Mouse (Mus musculus): ENCODE data around the gene 3110009E18Rik. TPM values are rescaled to one million over a fixed set of nuclear protein-coding genes. Genes with fewer than 3 reads are reported as not detected.
A peak's percentile ranks its signal among the peaks of the same experiment; 100 is the strongest.

3110009E18Rik gene
- polyA plus RNA-seq, 1 experiment from 2014 or later: 17.3 TPM

- no peaks in the 10 kb centered on the region for H3K36me3 ChIP-seq (ENCODE audit: control insufficient read depth, insufficient read depth, low read length)
- no peaks in the 10 kb centered on the region for H3K9me3 ChIP-seq (ENCODE audit: control insufficient read depth, low read length)
- no peak overlapping the region for H3K27ac ChIP-seq (ENCODE audit: low read depth, low read length)
- no peak for ATAC-seq (ENCODE audit: low read depth)
- WGBS: 79% methylated on average over 9 of the region's 9 CpGs
- H3K9ac ChIP-seq (replicated peaks; ENCODE audit: low read depth, low read length): no peak overlapping the region
- no peaks in the 10 kb centered on the region for H3K4me1 ChIP-seq (ENCODE audit: control insufficient read depth, insufficient read depth, low read length)
- H3K4me3 ChIP-seq (ENCODE audit: low read depth, low read length): no peak overlapping the region
- H3K27me3 ChIP-seq (ENCODE audit: control insufficient read depth, insufficient read depth, low read length): no peaks in the 10 kb centered on the region
- H3K4me2 ChIP-seq (ENCODE audit: low read depth, low read length): no peak overlapping the region
Measured at GRCm38 (mm10) chr1:120126318-120126717, 5.3 kb downstream of the 3110009E18Rik start.

GRCm38 (mm10) chr1:120132376-120132775, 11.4 kb downstream of the 3110009E18Rik start:
- Histone ChIP-seq H3K9ac (replicated peaks; ENCODE audit: low read depth, low read length) (no peak overlapping the region), H3K27ac (ENCODE audit: low read depth, low read length) (no peak overlapping the region), H3K36me3 (ENCODE audit: control insufficient read depth, insufficient read depth, low read length) (no peaks in the 10 kb centered on the region), H3K27me3 (ENCODE audit: control insufficient read depth, insufficient read depth, low read length) (no peaks in the 10 kb centered on the region), H3K4me3 (ENCODE audit: low read depth, low read length) (no peak overlapping the region), H3K9me3 (ENCODE audit: control insufficient read depth, low read length) (no peaks in the 10 kb centered on the region), H3K4me1 (ENCODE audit: control insufficient read depth, insufficient read depth, low read length) (no peaks in the 10 kb centered on the region), H3K4me2 (ENCODE audit: low read depth, low read length) (no peak overlapping the region)
- no peak for ATAC-seq (ENCODE audit: low read depth)
- WGBS: 95% methylated on average over 1 of the region's 1 CpGs

- H3K27ac ChIP-seq (ENCODE audit: low read depth, low read length): no peak overlapping the region
- no peak for ATAC-seq (ENCODE audit: low read depth)
- WGBS: 84% methylated on average over 7 of the region's 7 CpGs
- no peaks in the 10 kb centered on the region for H3K27me3 ChIP-seq (ENCODE audit: control insufficient read depth, insufficient read depth, low read length)
- no peaks in the 10 kb centered on the region for H3K36me3 ChIP-seq (ENCODE audit: control insufficient read depth, insufficient read depth, low read length)
- H3K4me2 ChIP-seq (ENCODE audit: low read depth, low read length): no peak overlapping the region
- H3K4me3 ChIP-seq (ENCODE audit: low read depth, low read length): no peak overlapping the region
- no peak overlapping the region for H3K9ac ChIP-seq (replicated peaks; ENCODE audit: low read depth, low read length)
- H3K4me1 ChIP-seq (ENCODE audit: control insufficient read depth, insufficient read depth, low read length): no peaks in the 10 kb centered on the region
- H3K9me3 ChIP-seq (ENCODE audit: control insufficient read depth, low read length): no peaks in the 10 kb centered on the region
Measured at GRCm38 (mm10) chr1:120135934-120136786, 15.2 kb downstream of the 3110009E18Rik start.

GRCm38 (mm10) chr1:120138923-120139540, 18.0 kb downstream of the 3110009E18Rik start:
- Histone ChIP-seq H3K4me3 (ENCODE audit: low read depth, low read length) (no peak overlapping the region), H3K4me1 (ENCODE audit: control insufficient read depth, insufficient read depth, low read length) (no peaks in the 10 kb centered on the region), H3K27ac (ENCODE audit: low read depth, low read length) (no peak overlapping the region), H3K27me3 (ENCODE audit: control insufficient read depth, insufficient read depth, low read length) (no peaks in the 10 kb centered on the region), H3K4me2 (ENCODE audit: low read depth, low read length) (no peak overlapping the region), H3K36me3 (ENCODE audit: control insufficient read depth, insufficient read depth, low read length) (no peaks in the 10 kb centered on the region), H3K9me3 (ENCODE audit: control insufficient read depth, low read length) (no peaks in the 10 kb centered on the region), H3K9ac (replicated peaks; ENCODE audit: low read depth, low read length) (no peak overlapping the region)
- WGBS: 24% methylated on average over 7 of the region's 7 CpGs
- no peak for ATAC-seq (ENCODE audit: low read depth)

GRCm38 (mm10) chr1:120140144-120140693, 19.2 kb downstream of the 3110009E18Rik start:
- no peaks in the 10 kb centered on the region for H3K27me3 ChIP-seq (ENCODE audit: control insufficient read depth, insufficient read depth, low read length)
- no peak overlapping the region for H3K4me3 ChIP-seq (ENCODE audit: low read depth, low read length)
- no peak overlapping the region for H3K9ac ChIP-seq (replicated peaks; ENCODE audit: low read depth, low read length)
- WGBS: 91% methylated on average over 9 of the region's 9 CpGs
- no peak for ATAC-seq (ENCODE audit: low read depth)
- H3K36me3 ChIP-seq (ENCODE audit: control insufficient read depth, insufficient read depth, low read length): no peaks in the 10 kb centered on the region
- no peaks in the 10 kb centered on the region for H3K4me1 ChIP-seq (ENCODE audit: control insufficient read depth, insufficient read depth, low read length)
- H3K4me2 ChIP-seq (ENCODE audit: low read depth, low read length): no peak overlapping the region
- H3K27ac ChIP-seq (ENCODE audit: low read depth, low read length): no peak overlapping the region
- H3K9me3 ChIP-seq (ENCODE audit: control insufficient read depth, low read length): no peaks in the 10 kb centered on the region

- Histone ChIP-seq H3K9ac (replicated peaks; ENCODE audit: low read depth, low read length) (no peak overlapping the region), H3K9me3 (ENCODE audit: control insufficient read depth, low read length) (no peaks in the 10 kb centered on the region), H3K4me3 (ENCODE audit: low read depth, low read length) (no peak overlapping the region), H3K36me3 (ENCODE audit: control insufficient read depth, insufficient read depth, low read length) (no peaks in the 10 kb centered on the region), H3K4me1 (ENCODE audit: control insufficient read depth, insufficient read depth, low read length) (no peaks in the 10 kb centered on the region), H3K4me2 (ENCODE audit: low read depth, low read length) (no peak overlapping the region), H3K27ac (ENCODE audit: low read depth, low read length) (no peak overlapping the region), H3K27me3 (ENCODE audit: control insufficient read depth, insufficient read depth, low read length) (no peaks in the 10 kb centered on the region)
- WGBS: 72% methylated on average over 5 of the region's 5 CpGs
- peak; percentile 20; the same call in 1 of the 2 replicates for ATAC-seq (ENCODE audit: low read depth)
Measured at GRCm38 (mm10) chr1:120142551-120142950, 21.6 kb downstream of the 3110009E18Rik start.

GRCm38 (mm10) chr1:120145527-120146216, 24.7 kb downstream of the 3110009E18Rik start:
- no peak overlapping the region for H3K4me2 ChIP-seq (ENCODE audit: low read depth, low read length)
- no peak for ATAC-seq (ENCODE audit: low read depth)
- WGBS: 83% methylated on average over 8 of the region's 8 CpGs
- H3K4me1 ChIP-seq (ENCODE audit: control insufficient read depth, insufficient read depth, low read length): no peaks in the 10 kb centered on the region
- H3K27me3 ChIP-seq (ENCODE audit: control insufficient read depth, insufficient read depth, low read length): no peaks in the 10 kb centered on the region
- no peaks in the 10 kb centered on the region for H3K9me3 ChIP-seq (ENCODE audit: control insufficient read depth, low read length)
- no peaks in the 10 kb centered on the region for H3K36me3 ChIP-seq (ENCODE audit: control insufficient read depth, insufficient read depth, low read length)
- no peak overlapping the region for H3K27ac ChIP-seq (ENCODE audit: low read depth, low read length)
- no peak overlapping the region for H3K9ac ChIP-seq (replicated peaks; ENCODE audit: low read depth, low read length)
- no peak overlapping the region for H3K4me3 ChIP-seq (ENCODE audit: low read depth, low read length)

GRCm38 (mm10) chr1:120146994-120147393, 26.0 kb downstream of the 3110009E18Rik start:
- ATAC-seq (ENCODE audit: low read depth): no peak
- H3K9ac ChIP-seq (replicated peaks; ENCODE audit: low read depth, low read length): no peak overlapping the region
- H3K27me3 ChIP-seq (ENCODE audit: control insufficient read depth, insufficient read depth, low read length): no peaks in the 10 kb centered on the region
- no peaks in the 10 kb centered on the region for H3K36me3 ChIP-seq (ENCODE audit: control insufficient read depth, insufficient read depth, low read length)
- no peak overlapping the region for H3K4me2 ChIP-seq (ENCODE audit: low read depth, low read length)
- no peaks in the 10 kb centered on the region for H3K9me3 ChIP-seq (ENCODE audit: control insufficient read depth, low read length)
- no peak overlapping the region for H3K27ac ChIP-seq (ENCODE audit: low read depth, low read length)
- H3K4me3 ChIP-seq (ENCODE audit: low read depth, low read length): no peak overlapping the region
- no peaks in the 10 kb centered on the region for H3K4me1 ChIP-seq (ENCODE audit: control insufficient read depth, insufficient read depth, low read length)

- H3K4me1 ChIP-seq (ENCODE audit: control insufficient read depth, insufficient read depth, low read length): no peaks in the 10 kb centered on the region
- H3K27me3 ChIP-seq (ENCODE audit: control insufficient read depth, insufficient read depth, low read length): no peaks in the 10 kb centered on the region
- H3K27ac ChIP-seq (ENCODE audit: low read depth, low read length): no peak overlapping the region
- no peaks in the 10 kb centered on the region for H3K36me3 ChIP-seq (ENCODE audit: control insufficient read depth, insufficient read depth, low read length)
- no peak overlapping the region for H3K9ac ChIP-seq (replicated peaks; ENCODE audit: low read depth, low read length)
- ATAC-seq (ENCODE audit: low read depth): no peak
- no peaks in the 10 kb centered on the region for H3K9me3 ChIP-seq (ENCODE audit: control insufficient read depth, low read length)
- no peak overlapping the region for H3K4me2 ChIP-seq (ENCODE audit: low read depth, low read length)
- H3K4me3 ChIP-seq (ENCODE audit: low read depth, low read length): no peak overlapping the region
Measured at GRCm38 (mm10) chr1:120154232-120154631, 33.2 kb downstream of the 3110009E18Rik start.
